Mouse (Mus musculus): ENCODE data around the gene Lpin3. TPM values are rescaled to one million over a fixed set of nuclear protein-coding genes. Genes with fewer than 3 reads are reported as not detected.

The Lpin3 gene
- polyA plus RNA-seq, 1 experiment, result 4.6 TPM

DNA sequence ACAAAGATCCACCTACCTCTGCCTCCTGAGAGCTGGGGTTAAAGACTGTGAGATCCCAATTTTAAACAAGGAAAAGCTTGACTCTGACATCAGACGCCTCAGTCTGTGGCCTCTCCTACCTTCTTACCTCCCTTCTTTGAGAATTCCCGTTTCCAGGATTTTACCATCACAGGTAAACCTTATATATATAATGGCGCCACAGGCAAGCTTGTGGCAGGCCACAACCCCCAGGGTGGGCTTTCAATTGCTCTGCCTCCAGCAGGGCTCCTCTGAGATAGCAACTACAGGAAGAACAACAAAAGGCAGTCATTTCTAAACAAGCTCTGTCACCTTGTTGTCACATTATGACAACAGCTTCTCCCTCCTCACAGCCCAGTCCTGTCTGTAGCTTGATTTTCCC is 5.8 kb downstream of the Lpin3 start:
- TF ChIP-seq POLR2A (IDR thresholded peaks at IDR 0.05; ENCODE audit: low read depth, low read length) (no peak), CTCF (IDR thresholded peaks at IDR 0.05; ENCODE audit: extremely low read depth, insufficient read depth, insufficient read length, insufficient replicate concordance) (no peak)
- WGBS, result 92% methylated on average over 3 of the region's 3 CpGs
- no peaks in the 10 kb centered on the region for H3K36me3 ChIP-seq (ENCODE audit: control insufficient read depth, insufficient read depth, low read length)
- no peaks in the 10 kb centered on the region for H3K27me3 ChIP-seq (ENCODE audit: control insufficient read depth, insufficient read depth, low read length)
- no peak for DNase-seq (ENCODE audit: low read depth in 1 of 2, low spot score in 2 of 2)
- no peaks in the 10 kb centered on the region for H3K4me1 ChIP-seq (ENCODE audit: control insufficient read depth, insufficient read depth, insufficient read length)
- no peak overlapping the region for H3K27ac ChIP-seq (ENCODE audit: insufficient read depth, low read length)
- no peak overlapping the region for H3K4me3 ChIP-seq (ENCODE audit: extremely low read depth, insufficient read depth, insufficient read length)

DNA sequence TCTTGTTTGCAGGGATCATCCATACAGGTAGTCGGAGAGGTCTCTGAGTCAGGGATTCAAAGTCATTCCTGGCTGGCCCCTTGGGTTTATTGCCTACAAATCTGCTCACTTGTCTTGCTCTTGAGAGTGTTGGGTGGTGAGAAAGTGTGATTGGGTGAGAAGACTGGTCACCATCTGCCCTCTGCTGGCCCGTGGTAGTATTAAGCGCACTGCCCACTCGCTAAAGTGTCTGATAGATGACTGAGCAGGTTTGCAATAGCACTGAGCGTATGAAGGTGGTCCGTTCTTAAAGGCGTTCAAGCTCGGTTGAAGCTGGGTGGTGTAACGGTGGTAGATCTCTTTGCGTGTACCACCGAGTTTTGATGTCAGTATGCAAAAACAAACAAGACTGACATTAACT is 6.8 kb downstream of the Lpin3 start:
- peak; percentile 41 to 69 for DNase-seq (ENCODE audit: low read depth in 1 of 2, low spot score in 2 of 2)
- H3K27ac ChIP-seq (ENCODE audit: insufficient read depth, low read length), result no peak overlapping the region
- TF ChIP-seq CTCF (IDR thresholded peaks at IDR 0.05; ENCODE audit: extremely low read depth, insufficient read depth, insufficient read length, insufficient replicate concordance) (peak; percentile 73; the same call in 1 of the 2 replicates), POLR2A (IDR thresholded peaks at IDR 0.05; ENCODE audit: low read depth, low read length) (no peak)
- H3K4me1 ChIP-seq (ENCODE audit: control insufficient read depth, insufficient read depth, insufficient read length), result no peaks in the 10 kb centered on the region
- H3K27me3 ChIP-seq (ENCODE audit: control insufficient read depth, insufficient read depth, low read length), result no peaks in the 10 kb centered on the region
- H3K4me3 ChIP-seq (ENCODE audit: extremely low read depth, insufficient read depth, insufficient read length), result peak overlapping the region; percentile 51; the same call in 1 of the 2 replicates
- 4% methylated on average over 11 of the region's 11 CpGs for WGBS
- no peaks in the 10 kb centered on the region for H3K36me3 ChIP-seq (ENCODE audit: control insufficient read depth, insufficient read depth, low read length)

DNA sequence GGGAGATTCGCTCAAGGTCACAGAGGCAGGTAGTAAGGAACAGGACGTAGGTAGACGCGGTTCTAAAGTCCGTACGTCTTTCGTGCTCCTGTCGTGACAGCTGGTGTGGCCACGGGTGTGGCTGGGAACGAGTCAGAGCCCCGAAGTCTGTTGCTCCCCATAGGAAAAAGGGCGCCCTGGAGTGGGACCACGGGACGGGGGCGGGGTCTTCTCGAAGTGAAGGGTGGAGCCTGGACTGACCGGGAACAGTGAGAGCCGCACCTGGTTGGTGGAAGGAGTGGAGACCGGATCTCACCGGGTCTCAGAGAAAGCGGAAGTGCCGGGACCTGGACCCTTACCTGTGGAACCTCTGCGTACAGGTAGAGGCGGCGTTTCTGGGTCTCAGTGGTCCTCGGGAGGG is 7.4 kb downstream of the Lpin3 start:
- no peaks in the 10 kb centered on the region for H3K4me1 ChIP-seq (ENCODE audit: control insufficient read depth, insufficient read depth, insufficient read length)
- H3K36me3 ChIP-seq (ENCODE audit: control insufficient read depth, insufficient read depth, low read length), result no peaks in the 10 kb centered on the region
- TF ChIP-seq CTCF (IDR thresholded peaks at IDR 0.05; ENCODE audit: extremely low read depth, insufficient read depth, insufficient read length, insufficient replicate concordance) (no peak), POLR2A (IDR thresholded peaks at IDR 0.05; ENCODE audit: low read depth, low read length) (no peak)
- peak overlapping the region; percentile 51 for H3K4me3 ChIP-seq (ENCODE audit: extremely low read depth, insufficient read depth, insufficient read length)
- WGBS, result 2% methylated on average over 26 of the region's 26 CpGs
- no peaks in the 10 kb centered on the region for H3K27me3 ChIP-seq (ENCODE audit: control insufficient read depth, insufficient read depth, low read length)
- no peak for DNase-seq (ENCODE audit: low read depth in 1 of 2, low spot score in 2 of 2)
- H3K27ac ChIP-seq (ENCODE audit: insufficient read depth, low read length), result no peak overlapping the region

DNA sequence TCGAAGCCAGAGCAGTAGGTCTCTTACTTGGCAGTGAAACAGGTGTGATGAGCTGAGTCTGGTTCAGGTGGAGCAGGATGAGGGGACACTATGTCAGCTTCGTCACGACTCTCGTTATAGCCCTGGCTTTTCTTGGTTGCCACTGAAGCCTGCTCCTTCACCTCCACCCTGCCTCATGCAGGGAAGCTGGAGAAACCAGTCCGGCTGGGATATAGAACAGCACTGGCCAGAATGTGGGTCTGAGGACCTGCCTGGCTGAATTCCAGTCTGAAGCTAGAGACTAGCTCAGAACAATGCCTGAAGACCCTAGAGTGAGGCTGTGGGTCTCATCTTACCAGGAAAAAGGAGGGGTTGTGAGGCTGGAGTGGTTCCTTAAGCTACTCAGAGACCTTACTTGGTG is 10.6 kb downstream of the Lpin3 start:
- WGBS, result 82% methylated on average over 5 of the region's 5 CpGs
- DNase-seq (ENCODE audit: low read depth in 1 of 2, low spot score in 2 of 2), result no peak
- Histone ChIP-seq H3K36me3 (ENCODE audit: control insufficient read depth, insufficient read depth, low read length) (no peaks in the 10 kb centered on the region), H3K4me1 (ENCODE audit: control insufficient read depth, insufficient read depth, insufficient read length) (no peaks in the 10 kb centered on the region), H3K27ac (ENCODE audit: insufficient read depth, low read length) (no peak overlapping the region), H3K27me3 (ENCODE audit: control insufficient read depth, insufficient read depth, low read length) (no peaks in the 10 kb centered on the region), H3K4me3 (ENCODE audit: extremely low read depth, insufficient read depth, insufficient read length) (no peak overlapping the region)
- TF ChIP-seq POLR2A (IDR thresholded peaks at IDR 0.05; ENCODE audit: low read depth, low read length) (no peak), CTCF (IDR thresholded peaks at IDR 0.05; ENCODE audit: extremely low read depth, insufficient read depth, insufficient read length, insufficient replicate concordance) (no peak)

DNA sequence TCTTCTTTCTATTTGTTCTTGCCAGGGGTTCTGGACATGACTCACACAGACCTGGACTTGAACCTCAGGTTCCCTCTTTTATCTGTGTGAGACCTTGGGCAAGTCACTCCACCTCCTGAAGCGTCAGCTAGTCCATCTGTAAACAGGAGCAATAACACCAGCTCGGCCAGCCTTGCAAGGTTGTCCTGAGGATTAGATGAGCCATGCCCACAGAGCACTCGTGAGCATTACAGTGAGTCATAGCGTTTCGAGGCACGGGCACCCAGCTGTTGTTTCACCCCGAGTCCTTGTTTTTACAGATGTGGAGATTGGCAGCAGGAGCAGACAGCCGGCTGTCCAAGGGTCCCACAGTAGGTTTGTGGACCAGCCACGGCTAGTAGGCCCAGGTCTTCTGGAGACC is 11.2 kb downstream of the Lpin3 start:
- no peak for TF ChIP-seq CTCF (IDR thresholded peaks at IDR 0.05; ENCODE audit: extremely low read depth, insufficient read depth, insufficient read length, insufficient replicate concordance)
- TF ChIP-seq POLR2A (IDR thresholded peaks at IDR 0.05; ENCODE audit: low read depth, low read length), result no peak
- no peak overlapping the region for H3K27ac ChIP-seq (ENCODE audit: insufficient read depth, low read length)
- H3K4me1 ChIP-seq (ENCODE audit: control insufficient read depth, insufficient read depth, insufficient read length), result no peaks in the 10 kb centered on the region
- DNase-seq (ENCODE audit: low read depth in 1 of 2, low spot score in 2 of 2), result no peak
- no peaks in the 10 kb centered on the region for H3K27me3 ChIP-seq (ENCODE audit: control insufficient read depth, insufficient read depth, low read length)
- WGBS, result 77% methylated on average over 9 of the region's 9 CpGs
- no peak overlapping the region for H3K4me3 ChIP-seq (ENCODE audit: extremely low read depth, insufficient read depth, insufficient read length)
- H3K36me3 ChIP-seq (ENCODE audit: control insufficient read depth, insufficient read depth, low read length), result no peaks in the 10 kb centered on the region

DNA sequence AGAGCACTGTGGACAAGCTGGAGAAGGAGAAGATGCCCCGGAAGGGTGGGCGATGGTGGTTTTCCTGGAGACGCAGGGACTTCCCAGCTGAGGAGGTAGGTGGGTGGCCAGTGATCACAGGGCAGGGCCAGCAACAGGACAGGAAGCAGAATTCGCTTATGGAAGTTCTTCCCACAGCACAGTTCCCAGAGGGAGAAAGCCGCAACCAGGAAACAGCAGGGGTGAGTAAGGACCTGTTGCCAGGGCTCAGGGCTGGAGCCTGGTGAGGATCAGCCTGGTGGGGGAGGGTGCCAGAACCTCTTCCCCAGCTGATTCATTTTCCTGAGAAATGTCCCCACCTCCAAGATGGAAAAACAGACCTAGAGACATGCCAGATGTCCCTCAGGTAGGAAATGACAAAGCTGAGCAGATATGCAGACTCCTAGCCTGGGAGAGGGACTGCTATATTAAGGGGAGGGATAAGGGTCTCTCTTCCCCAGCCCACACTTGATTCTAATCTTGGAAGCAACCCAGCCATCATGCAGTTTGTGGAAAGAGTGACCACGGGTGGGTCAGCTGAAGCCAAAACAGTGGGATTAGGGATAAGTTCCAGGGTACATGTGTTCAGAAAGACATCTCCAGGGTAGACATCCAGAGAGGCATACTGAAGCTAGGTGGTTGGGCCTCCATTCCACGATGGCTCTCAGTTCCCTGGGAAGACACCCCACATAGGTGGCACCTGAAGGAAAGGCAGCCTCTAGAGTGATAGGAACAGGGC is 21.4 kb downstream of the Lpin3 start:
- TF ChIP-seq CTCF (IDR thresholded peaks at IDR 0.05; ENCODE audit: extremely low read depth, insufficient read depth, insufficient read length, insufficient replicate concordance) (no peak), POLR2A (IDR thresholded peaks at IDR 0.05; ENCODE audit: low read depth, low read length) (no peak)
- Histone ChIP-seq H3K27ac (ENCODE audit: insufficient read depth, low read length) (no peak overlapping the region), H3K27me3 (ENCODE audit: control insufficient read depth, insufficient read depth, low read length) (no peaks in the 10 kb centered on the region), H3K36me3 (ENCODE audit: control insufficient read depth, insufficient read depth, low read length) (no peaks in the 10 kb centered on the region), H3K4me3 (ENCODE audit: extremely low read depth, insufficient read depth, insufficient read length) (no peak overlapping the region), H3K4me1 (ENCODE audit: control insufficient read depth, insufficient read depth, insufficient read length) (no peaks in the 10 kb centered on the region)
- 62% methylated on average over 7 of the region's 7 CpGs for WGBS
- DNase-seq (ENCODE audit: low read depth in 1 of 2, low spot score in 2 of 2), result no peak

DNA sequence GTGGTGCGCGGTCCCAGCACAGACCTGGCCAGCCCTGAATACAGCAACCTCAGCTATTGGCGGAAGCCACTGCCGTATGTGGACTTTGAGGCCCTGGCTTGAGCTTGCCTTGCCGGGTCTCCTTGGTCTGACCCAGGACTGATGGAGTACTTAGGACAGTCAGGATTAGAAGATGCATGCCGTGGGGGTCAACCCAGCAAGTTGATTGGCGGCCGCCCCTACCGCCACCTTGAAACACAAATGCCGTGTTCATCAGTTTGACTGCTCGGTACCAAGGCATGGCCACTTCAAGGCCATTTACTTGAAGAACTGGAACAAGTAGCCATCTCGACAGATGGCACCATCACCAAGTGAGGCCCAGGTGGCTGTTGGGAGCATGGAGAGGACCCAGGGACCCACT is 24.8 kb downstream of the Lpin3 start:
- DNase-seq (ENCODE audit: low read depth in 1 of 2, low spot score in 2 of 2), result no peak
- Histone ChIP-seq H3K27ac (ENCODE audit: insufficient read depth, low read length) (no peak overlapping the region), H3K27me3 (ENCODE audit: control insufficient read depth, insufficient read depth, low read length) (no peaks in the 10 kb centered on the region; the same call in 1 of the 2 replicates), H3K36me3 (ENCODE audit: control insufficient read depth, insufficient read depth, low read length) (no peaks in the 10 kb centered on the region), H3K4me1 (ENCODE audit: control insufficient read depth, insufficient read depth, insufficient read length) (no peaks in the 10 kb centered on the region), H3K4me3 (ENCODE audit: extremely low read depth, insufficient read depth, insufficient read length) (no peak overlapping the region)
- TF ChIP-seq CTCF (IDR thresholded peaks at IDR 0.05; ENCODE audit: extremely low read depth, insufficient read depth, insufficient read length, insufficient replicate concordance) (no peak), POLR2A (IDR thresholded peaks at IDR 0.05; ENCODE audit: low read depth, low read length) (no peak)
- 93% methylated on average over 12 of the region's 12 CpGs for WGBS

All from spleen, adult 2 months (tissue).